ENCODE assay signal across 28 mouse cellular contexts in the genomic region with DNA sequence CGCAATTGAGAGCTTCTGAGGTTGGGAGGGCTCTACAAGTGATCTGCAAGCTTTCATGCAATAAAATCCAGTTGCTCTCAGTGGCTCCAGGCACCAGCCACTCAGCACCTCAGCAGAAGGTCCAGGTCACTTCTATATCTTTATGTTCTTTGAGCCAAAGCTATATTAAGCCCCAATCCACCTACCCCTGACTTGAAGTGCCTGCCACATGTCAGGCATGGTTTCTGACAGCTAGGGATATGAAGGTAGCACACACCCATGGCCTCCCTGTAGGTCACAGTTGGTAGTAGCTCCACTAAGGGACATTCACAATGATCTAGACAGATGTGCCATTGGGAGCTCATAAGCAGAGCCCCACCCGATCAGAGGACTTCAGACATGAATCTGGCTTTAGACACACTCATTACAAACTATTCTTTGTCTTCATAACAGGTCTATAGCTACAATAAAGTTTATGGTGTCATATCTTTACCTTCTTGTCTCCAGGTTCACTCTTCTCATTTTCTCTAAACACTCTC. TPM values are rescaled to one million over a fixed set of nuclear protein-coding genes. Genes with fewer than 3 reads are reported as not detected.
DNase-seq lines count a peak whose midpoint lies in the region; ATAC-seq and TF ChIP-seq lines count a peak whose summit lies in the region.
"Had no signal": no experiment of that assay in that cellular context is flagged by ENCODE, and none has a peak within 500 bp of the region (broad histone marks: within the 10 kb centered on the region; RNA-seq: fewer than 3 reads in every experiment).

No protein-coding gene starts in this region.

- H3K4me2 ChIP-seq in heart, embryonic 13.5 days, result no peak overlapping the region
- no peak overlapping the region for H3K4me2 ChIP-seq in heart, embryonic 16.5 days (ENCODE audit: low read depth, low read length)
- no peak overlapping the region for H3K4me2 ChIP-seq in intestine, postnatal 0 days (replicated peaks; ENCODE audit: low read depth)
- H3K4me2 ChIP-seq: embryonic facial prominence, embryonic 12.5 days; forebrain, embryonic 15.5 days; hindbrain, embryonic 12.5 days; kidney, embryonic 15.5 days; limb, embryonic 12.5 days; liver, embryonic 15.5 days; lung, embryonic 14.5 days; midbrain, embryonic 15.5 days; neural tube, embryonic 15.5 days had no signal

- intact Hi-C loops in heart, adult 2 months (cut with DNase I), result loop anchor here (5.0 kb wide), 1 partner anchor 43 kb away; a partner anchor contains a TSS
- intact Hi-C loops in heart, postnatal 36 days (cut with DNase I), result loop anchor here (2.0 kb wide), 1 partner anchor 37 kb away; no protein-coding TSS in a partner anchor

- H3K9ac ChIP-seq in heart, adult 2 months (ENCODE audit: low read depth, low read length), result no peak overlapping the region
- no peak overlapping the region for H3K9ac ChIP-seq in heart, embryonic 13.5 days
- no peak overlapping the region for H3K9ac ChIP-seq in heart, embryonic 16.5 days (ENCODE audit: low read length)
- no peak overlapping the region for H3K9ac ChIP-seq in intestine, postnatal 0 days (ENCODE audit: low read depth, low read length)
- H3K9ac ChIP-seq: embryonic facial prominence, embryonic 12.5 days; forebrain, embryonic 15.5 days; hindbrain, embryonic 12.5 days; kidney, embryonic 15.5 days; limb, embryonic 12.5 days; liver, embryonic 15.5 days; lung, embryonic 14.5 days; midbrain, embryonic 15.5 days; neural tube, embryonic 15.5 days had no signal

- H3K27me3 ChIP-seq in heart, adult 2 months (ENCODE audit: control insufficient read depth, insufficient read depth, low read length), result no peaks in the 10 kb centered on the region
- H3K27me3 ChIP-seq in heart, embryonic 13.5 days (replicated peaks), result no peaks in the 10 kb centered on the region
- H3K27me3 ChIP-seq in heart, embryonic 16.5 days (ENCODE audit: control insufficient read depth, insufficient read depth, low read length), result no peaks in the 10 kb centered on the region
- H3K27me3 ChIP-seq in intestine, postnatal 0 days (replicated peaks; ENCODE audit: control insufficient read depth, insufficient read depth, low read length), result no peaks in the 10 kb centered on the region
- H3K27me3 ChIP-seq: embryonic facial prominence, embryonic 12.5 days; forebrain, embryonic 15.5 days; hindbrain, embryonic 12.5 days; kidney, embryonic 15.5 days; limb, embryonic 12.5 days; liver, embryonic 15.5 days; midbrain, embryonic 15.5 days; neural tube, embryonic 15.5 days; Patski had no signal

- H3K9me3 ChIP-seq in heart, embryonic 13.5 days, result no peaks in the 10 kb centered on the region
- H3K9me3 ChIP-seq in heart, embryonic 16.5 days (replicated peaks; ENCODE audit: control insufficient read depth, low read length), result no peaks in the 10 kb centered on the region
- H3K9me3 ChIP-seq in intestine, postnatal 0 days (ENCODE audit: control insufficient read depth), result no peaks in the 10 kb centered on the region
- H3K9me3 ChIP-seq: embryonic facial prominence, embryonic 12.5 days; forebrain, embryonic 15.5 days; hindbrain, embryonic 12.5 days; kidney, embryonic 15.5 days; limb, embryonic 12.5 days; liver, embryonic 15.5 days; midbrain, embryonic 15.5 days; neural tube, embryonic 15.5 days had no signal

- TF ChIP-seq POLR2A in heart, adult 2 months (IDR thresholded peaks at IDR 0.05; ENCODE audit: insufficient read depth, low read depth, low read length), result peak; percentile 41; the same call in 1 of the 2 replicates

- no peak overlapping the region for H3K4me3 ChIP-seq in heart, adult 2 months
- no peak overlapping the region for H3K4me3 ChIP-seq in heart, embryonic 13.5 days
- H3K4me3 ChIP-seq in heart, embryonic 16.5 days (ENCODE audit: low read length), result no peak overlapping the region
- H3K4me3 ChIP-seq in intestine, postnatal 0 days (ENCODE audit: low read depth, low read length), result no peak overlapping the region
- H3K4me3 ChIP-seq: embryonic facial prominence, embryonic 12.5 days; forebrain, embryonic 15.5 days; gastrocnemius, adult 2 months; hindbrain, embryonic 12.5 days; kidney, embryonic 15.5 days; layer of hippocampus, adult 2 months; left cerebral cortex, adult 2 months; limb, embryonic 12.5 days; liver, embryonic 15.5 days; midbrain, embryonic 15.5 days; neural tube, embryonic 15.5 days had no signal

- WGBS in heart, adult 2 months, result 61% methylated on average over 2 of the region's 2 CpGs
- WGBS in heart, embryonic 13.5 days, result 52% methylated on average over 2 of the region's 2 CpGs
- WGBS in heart, embryonic 16.5 days, result 53% methylated on average over 2 of the region's 2 CpGs
- WGBS in intestine, postnatal 0 days, result 47% methylated on average over 2 of the region's 2 CpGs

- TF ChIP-seq CTCF in heart, adult 2 months (IDR thresholded peaks at IDR 0.05), result peak; percentile 26
- peak; percentile 41 for TF ChIP-seq CTCF in intestine, postnatal 0 days (IDR thresholded peaks at IDR 0.05; ENCODE audit: low read depth)

- peaks cover 5% of the 10 kb centered on the region for H3K36me3 ChIP-seq in heart, adult 2 months (ENCODE audit: control insufficient read depth, insufficient read depth, low read length)
- no peaks in the 10 kb centered on the region for H3K36me3 ChIP-seq in heart, embryonic 13.5 days
- no peaks in the 10 kb centered on the region for H3K36me3 ChIP-seq in heart, embryonic 16.5 days (ENCODE audit: control insufficient read depth, insufficient read depth)
- H3K36me3 ChIP-seq in intestine, postnatal 0 days (ENCODE audit: control insufficient read depth, insufficient read depth), result no peaks in the 10 kb centered on the region
- H3K36me3 ChIP-seq: embryonic facial prominence, embryonic 12.5 days; forebrain, embryonic 15.5 days; hindbrain, embryonic 12.5 days; kidney, embryonic 15.5 days; limb, embryonic 12.5 days; liver, embryonic 15.5 days; midbrain, embryonic 15.5 days; neural tube, embryonic 15.5 days had no signal

- H3K79me2 ChIP-seq in heart, adult 2 months (replicated peaks; ENCODE audit: control insufficient read depth, insufficient read depth, low read length), result no peaks in the 10 kb centered on the region

- H3K4me1 ChIP-seq in heart, adult 2 months (ENCODE audit: control insufficient read depth, insufficient read depth, low read length), result peaks cover 6% of the 10 kb centered on the region
- H3K4me1 ChIP-seq in heart, embryonic 13.5 days, result peaks cover 60% of the 10 kb centered on the region
- peaks cover 28% of the 10 kb centered on the region for H3K4me1 ChIP-seq in heart, embryonic 16.5 days (ENCODE audit: control insufficient read depth, insufficient read depth, low read length)
- H3K4me1 ChIP-seq in intestine, postnatal 0 days (replicated peaks; ENCODE audit: control insufficient read depth, insufficient read depth, low read length), result peaks cover 6% of the 10 kb centered on the region; the same call in 1 of the 2 replicates
- H3K4me1 ChIP-seq: embryonic facial prominence, embryonic 12.5 days; forebrain, embryonic 15.5 days; hindbrain, embryonic 12.5 days; limb, embryonic 12.5 days; liver, embryonic 15.5 days; midbrain, embryonic 15.5 days; neural tube, embryonic 15.5 days had no signal

- peak in 1 of 2 experiments; percentile 52 for DNase-seq in heart, adult 2 months
- no peak for DNase-seq in heart, postnatal 36 days
- DNase-seq in cerebellum, adult 9-11 months, result no peak
- DNase-seq in right cerebral cortex, postnatal 4 days, result no peak
- DNase-seq: adrenal gland, postnatal 10 days; cerebellum, adult 11 months; cerebellum, adult 9-10 months; embryo, embryonic 11 days; gastrocnemius, adult 2 months; kidney, adult 18-20 months; kidney, postnatal 25 days; lung, embryonic 14.5 days; lung, postnatal 14 days had no signal

- ATAC-seq in heart, embryonic 13.5 days (ENCODE audit: extremely low read depth, insufficient number of reproducible peaks, low FRiP score, low TSS enrichment), result no peak; the same call in 1 of the 2 replicates
- ATAC-seq in heart, embryonic 16.5 days (replicated peaks; ENCODE audit: extremely low read depth, insufficient read depth, low FRiP score), result peak; percentile 92
- peak; percentile 81 for ATAC-seq in intestine, postnatal 0 days
- ATAC-seq: forebrain, embryonic 15.5 days; midbrain, embryonic 15.5 days; Patski had no signal

- H3K27ac ChIP-seq in heart, adult 2 months, result peak overlapping the region; percentile 79
- H3K27ac ChIP-seq in heart, embryonic 13.5 days (replicated peaks), result peak overlapping the region; percentile 81
- H3K27ac ChIP-seq in heart, embryonic 16.5 days (ENCODE audit: low read length), result peak overlapping the region; percentile 92
- H3K27ac ChIP-seq in intestine, postnatal 0 days (ENCODE audit: low read depth, low read length), result no peak overlapping the region
- H3K27ac ChIP-seq: embryonic facial prominence, embryonic 12.5 days; forebrain, embryonic 15.5 days; gastrocnemius, adult 2 months; hindbrain, embryonic 12.5 days; kidney, embryonic 15.5 days; layer of hippocampus, adult 2 months; left cerebral cortex, adult 2 months; limb, embryonic 12.5 days; liver, embryonic 15.5 days; midbrain, embryonic 15.5 days; neural tube, embryonic 15.5 days had no signal

- peak; percentile 85 for TF ChIP-seq EP300 in heart, adult 2 months (IDR thresholded peaks at IDR 0.05; ENCODE audit: insufficient read depth, low read depth, low read length)

RNA-seq across cellular contexts. Expression of a gene that starts 43.1 kb away (rescaled TPM):
- 1,000 to 10,000 TPM; 1,721 to 1,764 TPM for total RNA-seq in heart, adult 2 months (2021)
- 1,853 and 3,161 TPM in 2 replicates for polyA plus RNA-seq in heart, adult 2 months (2012; rRNA removed)
- 1,000 to 10,000 TPM; 1,415 to 1,925 TPM for total RNA-seq in heart, postnatal 36 days (2021)
- 228 and 259 TPM in 2 replicates for polyA plus RNA-seq in heart, embryonic 13.5 days (2015; fragmentation: Nextera tagmentation; extraction: Ambion mirVana)
- 426 and 443 TPM in 2 replicates for polyA plus RNA-seq in heart, embryonic 16.5 days (2015; fragmentation: Nextera tagmentation; extraction: Ambion mirVana)
- 55.3 and 57.8 TPM in 2 replicates for polyA plus RNA-seq in intestine, postnatal 0 days (2015; fragmentation: Nextera tagmentation; extraction: Ambion mirVana)
- total RNA-seq: MEL had no signal
